Mouse (Mus musculus) G1E (cell line): ENCODE data around the gene Gtf2h1. TPM values are rescaled to one million over a fixed set of nuclear protein-coding genes. Genes with fewer than 3 reads are reported as not detected.

Experiments used
- ATAC-seq: 2 replicates; pipeline ENCODE4 v1.8.0; 2016; ENCODE audit warnings: mild to moderate bottlenecking; ENCODE audit not compliant: insufficient number of reproducible peaks, poor library complexity, low FRiP score, severe bottlenecking; ENCODE audit errors: extremely low read depth
- DNase-seq: peaks from one replicate; pipeline ENCODE4 v3.0.0; 2012; ENCODE audit warnings: low spot score
- H3K27me3 ChIP-seq: 2 replicates; pipeline ENCODE4 v1.6.1; 2012; ENCODE audit warnings: mild to moderate bottlenecking, low read length, inconsistent platforms; ENCODE audit not compliant: insufficient read depth
- H3K36me3 ChIP-seq: replicated peaks from 2 replicates; pipeline ENCODE3; 2012; ENCODE audit warnings: mild to moderate bottlenecking, inconsistent platforms
- H3K4me1 ChIP-seq: 2 replicates; pipeline ENCODE4 v1.6.1; 2012; ENCODE audit warnings: low read depth, low read length, inconsistent platforms, mixed read lengths; ENCODE audit not compliant: insufficient read depth
- H3K4me3 ChIP-seq: 2 replicates; pipeline ENCODE4 v1.5.1; 2012; ENCODE audit warnings: low read depth, mild to moderate bottlenecking, inconsistent platforms, low read length, moderate library complexity, mixed read lengths
- H3K9me3 ChIP-seq: replicated peaks from 2 replicates; pipeline ENCODE4 v1.6.1; 2012; ENCODE audit warnings: inconsistent platforms
- CTCF ChIP-seq: IDR thresholded peaks from 2 replicates; pipeline ENCODE4 v1.5.1; 2012; ENCODE audit warnings: low read depth, low read length, inconsistent platforms, mixed read lengths
- GATA1 ChIP-seq: IDR thresholded peaks from 2 replicates; pipeline ENCODE4 v1.6.1; 2012; ENCODE audit warnings: borderline replicate concordance, low read length, inconsistent platforms, mixed read lengths
- GATA2 ChIP-seq: IDR thresholded peaks from 2 replicates; pipeline ENCODE4 v1.6.1; 2012; ENCODE audit warnings: low read depth, low read length, inconsistent platforms, borderline replicate concordance
- POLR2AphosphoS5 ChIP-seq: IDR thresholded peaks from 2 replicates; pipeline ENCODE4 v1.6.1; 2012; ENCODE audit warnings: low read depth, low read length, inconsistent platforms; ENCODE audit not compliant: insufficient replicate concordance
- TAL1 ChIP-seq: conservative IDR thresholded peaks from 2 replicates; pipeline ENCODE4 v1.6.1; 2012; ENCODE audit warnings: low read depth, low read length, inconsistent platforms, mixed read lengths
- polyA plus RNA-seq: library from polyadenylated mRNA; stranded (reverse); fragments of >175 nt; gene quantifications from 2 replicates; pipeline ENCODE4 v1.2.3, GENCODE M21; 2012
- total RNA-seq, 2 experiments: library from RNA; stranded (forward) in 1 of 2; stranded (reverse) in 1 of 2; fragments of 200-1000 nt in 1 of 2; fragments of >200 nt in 1 of 2; fragmentation: Nextera tagmentation in 1 of 2; gene quantifications; 2 replicates each; pipeline ENCODE4 v1.2.3; 2014 to 2017

Gtf2h1 gene
- total and polyA plus RNA-seq, 3 experiments, result 101 to 302 (median 189) TPM

GRCm38 (mm10) chr7:46839861-46840260 is 44.0 kb downstream of the Gtf2h1 start:
- TF ChIP-seq POLR2AphosphoS5, result no peak
- no peak for TF ChIP-seq CTCF
- no peak for TF ChIP-seq GATA1
- TF ChIP-seq GATA2, result no peak
- no peak for TF ChIP-seq TAL1
- DNase-seq (no peak), ATAC-seq (no peak)
- no peak overlapping the region for H3K4me3 ChIP-seq
- H3K36me3 ChIP-seq, result no peaks in the 10 kb centered on the region
- peaks cover 23% of the 10 kb centered on the region for H3K27me3 ChIP-seq
- H3K9me3 ChIP-seq, result no peaks in the 10 kb centered on the region
- peaks cover 46% of the 10 kb centered on the region for H3K4me1 ChIP-seq

GRCm38 (mm10) chr7:46840326-46840725 is 44.4 kb downstream of the Gtf2h1 start:
- H3K4me3 ChIP-seq, result no peak overlapping the region
- H3K4me1 ChIP-seq, result peaks cover 47% of the 10 kb centered on the region

DNA sequence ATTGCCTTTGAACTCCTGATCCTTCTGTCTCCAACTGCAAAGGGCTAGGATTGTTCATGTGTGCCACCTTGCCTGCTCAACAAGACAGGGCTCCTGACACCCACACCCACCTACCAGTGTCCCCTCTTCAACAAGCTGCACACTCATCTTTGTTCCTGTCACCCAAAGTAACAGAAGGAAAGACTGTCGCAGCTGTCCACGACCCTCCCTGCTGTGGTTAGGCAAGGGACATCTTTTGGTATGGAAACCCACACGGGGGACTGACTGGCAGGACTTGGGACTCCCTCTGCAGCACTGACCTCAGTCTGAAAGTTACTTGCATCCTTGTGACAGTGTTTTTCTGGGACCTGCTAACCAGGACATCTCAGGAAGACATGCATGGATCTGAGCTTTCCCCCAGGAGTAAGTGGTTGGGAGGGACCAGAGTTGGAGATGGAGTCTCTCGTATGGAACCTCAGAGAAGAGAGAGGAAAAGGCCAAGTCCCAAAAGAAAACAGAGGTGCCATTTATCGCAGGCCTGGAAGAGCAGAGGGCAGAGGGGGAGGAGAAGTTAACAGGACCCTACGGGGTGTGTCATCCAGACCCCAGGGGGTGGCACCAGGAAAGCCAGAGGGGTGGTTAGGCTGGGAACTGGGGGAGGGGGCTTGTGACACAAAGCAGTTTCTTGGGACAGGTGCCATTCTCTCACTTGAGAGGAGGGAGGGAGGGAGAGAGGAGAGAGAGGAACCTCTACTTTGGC is 45.1 kb downstream of the Gtf2h1 start, which contains the start of gene Ldha:
Gene Ldha, plus strand, starts transcription at position 689 of the 739 bp plus-strand sequence.
- Histone ChIP-seq H3K4me1 (peaks cover 47% of the 10 kb centered on the region), H3K36me3 (peaks cover under 1% of the 10 kb centered on the region), H3K9me3 (no peaks in the 10 kb centered on the region), H3K27me3 (peaks cover 23% of the 10 kb centered on the region), H3K4me3 (no peak within 1 kb of the TSS)
- no peak for ATAC-seq
- DNase-seq, result no peak
- no peak for TF ChIP-seq GATA1

More at GRCm38 (mm10) chr7:46840326-46840725, 44.4 kb downstream of the Gtf2h1 start:
- TF ChIP-seq GATA1 (no peak), TAL1 (no peak), CTCF (no peak), GATA2 (no peak), POLR2AphosphoS5 (no peak)
- DNase-seq (no peak), ATAC-seq (no peak)
- Histone ChIP-seq H3K9me3 (no peaks in the 10 kb centered on the region), H3K36me3 (no peaks in the 10 kb centered on the region), H3K27me3 (peaks cover 23% of the 10 kb centered on the region)

- Histone ChIP-seq H3K4me1 (peaks cover 47% of the 10 kb centered on the region), H3K4me3 (no peak overlapping the region), H3K36me3 (peaks cover 14% of the 10 kb centered on the region), H3K9me3 (no peaks in the 10 kb centered on the region), H3K27me3 (peaks cover 21% of the 10 kb centered on the region)
- ATAC-seq (no peak), DNase-seq (no peak)
- TF ChIP-seq TAL1 (no peak), CTCF (no peak), POLR2AphosphoS5 (no peak), GATA1 (no peak), GATA2 (no peak)
Measured at GRCm38 (mm10) chr7:46842278-46842677, 46.4 kb downstream of the Gtf2h1 start.

DNA sequence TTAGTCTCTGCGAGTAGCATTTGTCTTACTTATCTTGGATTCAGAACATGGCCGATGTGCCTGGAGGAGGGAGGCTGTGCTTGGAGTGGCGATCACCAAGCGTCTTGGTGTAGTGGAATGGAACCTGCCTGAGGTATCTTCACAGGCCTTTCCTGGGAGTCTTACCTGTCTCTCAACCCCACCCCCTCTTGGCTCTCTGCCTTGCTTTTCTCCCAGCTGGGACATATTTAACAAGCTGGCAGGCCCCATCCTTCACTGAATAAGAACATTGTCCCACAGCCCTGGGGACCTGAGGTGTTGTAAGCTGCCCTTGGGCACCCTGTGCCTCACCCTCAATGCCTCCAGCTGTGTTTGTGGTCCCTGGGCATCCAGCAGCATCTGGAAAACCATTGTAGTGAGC is 47.7 kb downstream of the Gtf2h1 start:
- no peak for TF ChIP-seq GATA1
- TF ChIP-seq TAL1, result no peak
- no peak for TF ChIP-seq CTCF
- TF ChIP-seq POLR2AphosphoS5, result no peak
- no peak for TF ChIP-seq GATA2
- peaks cover 27% of the 10 kb centered on the region for H3K36me3 ChIP-seq

DNA sequence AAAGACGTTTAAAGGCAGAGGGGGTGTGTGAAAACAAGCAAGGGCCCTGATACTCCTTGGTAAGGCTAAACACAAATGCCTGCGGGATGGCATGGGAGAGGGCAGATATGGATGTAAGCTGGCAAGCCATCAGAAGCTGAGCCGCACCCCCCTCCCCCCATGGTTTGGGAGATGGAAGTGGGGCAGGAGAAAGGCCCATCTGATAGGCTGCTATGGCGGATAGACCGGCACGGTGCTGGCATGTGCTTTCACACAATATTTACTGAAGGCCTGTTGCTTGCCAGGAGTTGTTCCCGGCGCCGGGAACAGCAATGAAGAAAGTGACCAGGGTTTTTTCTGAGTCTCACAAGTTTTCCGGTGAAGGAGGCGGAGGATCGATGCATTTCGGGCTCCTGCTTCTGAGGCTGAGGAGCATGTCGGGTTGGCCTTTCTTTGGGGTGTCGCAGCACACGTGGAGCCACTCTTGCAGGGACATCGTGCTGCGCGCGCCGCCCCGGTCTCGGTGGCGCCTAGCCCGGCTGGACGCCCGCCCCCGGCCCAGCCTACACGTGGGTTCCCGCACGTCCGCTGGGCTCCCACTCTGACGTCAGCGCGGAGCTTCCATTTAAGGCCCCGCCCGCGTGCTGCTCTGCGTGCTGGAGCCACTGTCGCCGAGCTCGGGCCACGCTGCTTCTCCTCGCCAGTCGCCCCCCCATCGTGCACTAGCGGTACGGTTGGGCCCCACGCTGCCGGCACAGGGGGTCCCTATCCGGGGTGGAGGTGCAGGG is 49.5 kb downstream of the Gtf2h1 start:
- DNase-seq, result peak; percentile 94
- no peak for TF ChIP-seq GATA2
- TF ChIP-seq CTCF, result no peak
- no peak for TF ChIP-seq TAL1
- peak; percentile 70; the same call in 1 of the 2 replicates for TF ChIP-seq POLR2AphosphoS5
- Histone ChIP-seq H3K9me3 (no peaks in the 10 kb centered on the region), H3K36me3 (peaks cover 45% of the 10 kb centered on the region), H3K4me1 (peaks cover 56% of the 10 kb centered on the region), H3K27me3 (peaks cover 12% of the 10 kb centered on the region), H3K4me3 (peak overlapping the region; percentile 96)
- peak; percentile 66 for ATAC-seq

More for the DNA sequence above, 47.7 kb downstream of the Gtf2h1 start:
- H3K4me3 ChIP-seq, result no peak overlapping the region
- H3K27me3 ChIP-seq, result peaks cover 21% of the 10 kb centered on the region
- ATAC-seq (no peak), DNase-seq (no peak)
- H3K4me1 ChIP-seq, result peaks cover 50% of the 10 kb centered on the region
- H3K9me3 ChIP-seq, result no peaks in the 10 kb centered on the region
